Mouse (Mus musculus): ENCODE data around the gene Sec23a. TPM values are rescaled to one million over a fixed set of nuclear protein-coding genes. Genes with fewer than 3 reads are reported as not detected.
"Not testable (repeated sequence)": the region's sequence is repeated elsewhere in the genome, so short reads cannot be mapped to it uniquely, and the experiment has no call there.

Gene Sec23a
- polyA plus RNA-seq, 1 experiment from 2014 or later = 105 TPM

GRCm38 (mm10) chr12:59013234-59013633, 1.4 kb upstream of the Sec23a start, which contains the start of gene Gemin2:
Gene Gemin2, plus strand, starts transcription at chr12:59013393.
- Histone ChIP-seq H3K9ac (ENCODE audit: low read length) (peak within 1 kb of the TSS; percentile 71), H3K9me3 (ENCODE audit: control insufficient read depth, low read length) (no peaks in the 10 kb centered on the region), H3K4me2 (ENCODE audit: low read depth) (peak within 1 kb of the TSS; percentile 72), H3K36me3 (ENCODE audit: control insufficient read depth, insufficient read depth, low read length) (no peaks in the 10 kb centered on the region), H3K27me3 (ENCODE audit: control insufficient read depth, insufficient read depth, low read length) (no peaks in the 10 kb centered on the region), H3K27ac (ENCODE audit: low read depth, low read length) (peak within 1 kb of the TSS; percentile 54; the same call in 1 of the 2 replicates), H3K4me1 (ENCODE audit: control insufficient read depth, insufficient read depth, low read length) (peaks cover 4% of the 10 kb centered on the region; the same call in 1 of the 2 replicates), H3K4me3 (ENCODE audit: low read depth, low read length) (peak within 1 kb of the TSS; percentile 83)
- ATAC-seq (ENCODE audit: insufficient read depth, low FRiP score, low TSS enrichment) = peak; percentile 63
- DNase-seq (ENCODE audit: low spot score) = peak; percentile 92
- WGBS = under 1% methylated on average over 28 of the region's 28 CpGs

DNA sequence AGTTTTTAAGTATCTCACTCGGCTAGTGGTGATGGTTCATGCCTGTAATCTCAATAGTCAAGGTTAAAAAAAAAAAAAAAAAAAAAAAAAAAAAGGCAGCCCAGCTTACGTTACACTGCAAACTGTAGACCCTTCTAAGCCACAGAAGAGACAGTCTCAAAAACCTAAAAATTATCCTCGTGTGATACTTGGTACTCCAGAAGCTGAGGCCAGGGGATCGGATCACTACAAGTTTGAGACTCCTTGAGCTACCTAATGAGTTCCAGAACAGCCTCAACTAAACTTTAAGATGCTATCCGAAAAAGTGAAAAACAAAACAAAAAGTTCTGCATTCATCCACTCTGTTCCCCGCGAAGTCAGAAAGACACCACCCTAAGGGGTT, 884 bp upstream of the Sec23a start:
- no peaks in the 10 kb centered on the region for H3K9me3 ChIP-seq (ENCODE audit: control insufficient read depth, low read length)
- H3K9ac ChIP-seq (ENCODE audit: low read length) = peak overlapping the region; percentile 71
- H3K27ac ChIP-seq (ENCODE audit: low read depth, low read length) = 0 out of 2 replicates have a peak overlapping the region, but pooled peaks have one; percentile 29
- H3K4me2 ChIP-seq (ENCODE audit: low read depth) = peak overlapping the region; percentile 72
- DNase-seq (ENCODE audit: low spot score) = no peak
- H3K27me3 ChIP-seq (ENCODE audit: control insufficient read depth, insufficient read depth, low read length) = no peaks in the 10 kb centered on the region
- ATAC-seq (ENCODE audit: insufficient read depth, low FRiP score, low TSS enrichment) = no peak
- H3K4me3 ChIP-seq (ENCODE audit: low read depth, low read length) = peak overlapping the region; percentile 83
- no peaks in the 10 kb centered on the region for H3K36me3 ChIP-seq (ENCODE audit: control insufficient read depth, insufficient read depth, low read length)
- peaks cover 4% of the 10 kb centered on the region; the same call in 1 of the 2 replicates for H3K4me1 ChIP-seq (ENCODE audit: control insufficient read depth, insufficient read depth, low read length)
- 4% methylated on average over 7 of the region's 7 CpGs for WGBS

DNA sequence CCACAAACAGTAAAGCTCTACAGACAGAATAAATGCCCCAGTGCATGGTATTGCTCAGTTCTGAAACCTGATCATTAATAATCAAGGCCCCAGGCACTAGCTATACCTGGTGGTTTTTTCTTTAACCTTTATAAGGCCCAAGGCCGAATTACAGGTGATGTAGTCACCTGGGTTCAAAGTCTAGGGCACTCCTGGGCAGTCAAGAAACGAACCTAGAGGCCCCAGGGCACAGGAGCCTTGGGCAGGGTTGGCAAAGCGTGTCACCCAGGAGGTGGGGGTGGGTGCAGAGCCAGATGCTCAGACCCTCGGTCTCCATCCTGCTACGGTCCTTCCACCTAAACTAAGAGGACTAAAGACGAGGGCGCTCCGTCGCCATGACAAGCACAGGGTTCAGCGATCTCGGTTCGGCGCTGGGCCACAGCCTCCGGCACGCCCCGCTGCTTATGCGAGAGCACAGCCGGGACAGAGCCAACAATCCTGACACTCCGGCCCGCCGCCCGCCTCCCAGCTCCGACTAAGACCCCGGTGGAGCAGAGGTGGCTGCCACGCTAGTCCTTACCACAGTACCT, 458 bp downstream of the Sec23a start:
- H3K4me3 ChIP-seq (ENCODE audit: low read depth, low read length) = peak overlapping the region; percentile 83
- no peaks in the 10 kb centered on the region for H3K36me3 ChIP-seq (ENCODE audit: control insufficient read depth, insufficient read depth, low read length)
- H3K9ac ChIP-seq (ENCODE audit: low read length) = peak overlapping the region; percentile 86
- H3K4me2 ChIP-seq (ENCODE audit: low read depth) = peak overlapping the region; percentile 81
- H3K9me3 ChIP-seq (ENCODE audit: control insufficient read depth, low read length) = no peaks in the 10 kb centered on the region
- H3K4me1 ChIP-seq (ENCODE audit: control insufficient read depth, insufficient read depth, low read length) = peaks cover 4% of the 10 kb centered on the region; the same call in 1 of the 2 replicates
- DNase-seq (ENCODE audit: low spot score) (no peak), ATAC-seq (ENCODE audit: insufficient read depth, low FRiP score, low TSS enrichment) (no peak; the same call in 1 of the 2 replicates)
- under 1% methylated on average over 25 of the region's 25 CpGs for WGBS
- no peaks in the 10 kb centered on the region for H3K27me3 ChIP-seq (ENCODE audit: control insufficient read depth, insufficient read depth, low read length)
- peak overlapping the region; percentile 78 for H3K27ac ChIP-seq (ENCODE audit: low read depth, low read length)

GRCm38 (mm10) chr12:59010482-59010881, 1.3 kb downstream of the Sec23a start:
- Histone ChIP-seq H3K4me1 (ENCODE audit: control insufficient read depth, insufficient read depth, low read length) (peaks cover 4% of the 10 kb centered on the region; the same call in 1 of the 2 replicates), H3K36me3 (ENCODE audit: control insufficient read depth, insufficient read depth, low read length) (peaks cover 2% of the 10 kb centered on the region; the same call in 1 of the 2 replicates), H3K4me3 (ENCODE audit: low read depth, low read length) (no peak overlapping the region), H3K4me2 (ENCODE audit: low read depth) (peak overlapping the region; percentile 81; the same call in 1 of the 2 replicates), H3K27ac (ENCODE audit: low read depth, low read length) (no peak overlapping the region), H3K27me3 (ENCODE audit: control insufficient read depth, insufficient read depth, low read length) (no peaks in the 10 kb centered on the region), H3K9ac (ENCODE audit: low read length) (no peak overlapping the region), H3K9me3 (ENCODE audit: control insufficient read depth, low read length) (no peaks in the 10 kb centered on the region)
- no peak for ATAC-seq (ENCODE audit: insufficient read depth, low FRiP score, low TSS enrichment)
- 77% methylated on average over 2 of the region's 2 CpGs for WGBS
- no peak for DNase-seq (ENCODE audit: low spot score)

DNA sequence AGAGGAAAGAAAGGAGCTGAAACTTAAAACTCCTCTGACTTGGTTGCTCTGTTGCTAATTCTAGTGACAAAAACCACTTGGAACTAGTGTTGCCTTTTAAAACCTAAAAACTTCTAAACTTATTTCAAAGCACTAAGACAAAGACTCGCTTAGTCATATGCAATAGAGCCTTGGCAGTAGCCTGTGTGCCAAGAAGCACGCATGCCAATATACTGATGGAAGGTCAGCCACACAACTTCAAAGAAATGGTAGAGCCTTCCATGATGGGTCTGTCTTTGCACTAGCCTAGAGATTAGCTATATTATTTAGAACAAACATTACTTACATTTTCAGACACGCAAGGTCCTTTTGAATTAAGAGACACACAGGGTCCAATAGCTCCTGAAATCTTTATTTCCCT, 26.1 kb downstream of the Sec23a start:
- no peak overlapping the region for H3K4me2 ChIP-seq (ENCODE audit: low read depth)
- DNase-seq (ENCODE audit: low spot score) = no peak
- no peaks in the 10 kb centered on the region for H3K4me1 ChIP-seq (ENCODE audit: control insufficient read depth, insufficient read depth, low read length)
- H3K36me3 ChIP-seq (ENCODE audit: control insufficient read depth, insufficient read depth, low read length) = peaks cover 3% of the 10 kb centered on the region
- no peak overlapping the region for H3K9ac ChIP-seq (ENCODE audit: low read length)
- no peaks in the 10 kb centered on the region for H3K9me3 ChIP-seq (ENCODE audit: control insufficient read depth, low read length)
- no peaks in the 10 kb centered on the region for H3K27me3 ChIP-seq (ENCODE audit: control insufficient read depth, insufficient read depth, low read length)
- ATAC-seq (ENCODE audit: insufficient read depth, low FRiP score, low TSS enrichment) = no peak
- no peak overlapping the region for H3K4me3 ChIP-seq (ENCODE audit: low read depth, low read length)
- 98% methylated on average over 3 of the region's 3 CpGs for WGBS
- H3K27ac ChIP-seq (ENCODE audit: low read depth, low read length) = no peak overlapping the region

GRCm38 (mm10) chr12:58981178-58981661, 30.6 kb downstream of the Sec23a start:
- not testable (repeated sequence) for H3K4me1 ChIP-seq (ENCODE audit: control insufficient read depth, insufficient read depth, low read length); H3K27me3 ChIP-seq (ENCODE audit: control insufficient read depth, insufficient read depth, low read length); H3K9me3 ChIP-seq (ENCODE audit: control insufficient read depth, low read length); DNase-seq (ENCODE audit: low spot score); H3K4me2 ChIP-seq (ENCODE audit: low read depth); H3K4me3 ChIP-seq (ENCODE audit: low read depth, low read length); H3K27ac ChIP-seq (ENCODE audit: low read depth, low read length); ATAC-seq (ENCODE audit: insufficient read depth, low FRiP score, low TSS enrichment); H3K9ac ChIP-seq (ENCODE audit: low read length); H3K36me3 ChIP-seq (ENCODE audit: control insufficient read depth, insufficient read depth, low read length)
- WGBS = 75% methylated on average over 6 of the region's 6 CpGs

DNA sequence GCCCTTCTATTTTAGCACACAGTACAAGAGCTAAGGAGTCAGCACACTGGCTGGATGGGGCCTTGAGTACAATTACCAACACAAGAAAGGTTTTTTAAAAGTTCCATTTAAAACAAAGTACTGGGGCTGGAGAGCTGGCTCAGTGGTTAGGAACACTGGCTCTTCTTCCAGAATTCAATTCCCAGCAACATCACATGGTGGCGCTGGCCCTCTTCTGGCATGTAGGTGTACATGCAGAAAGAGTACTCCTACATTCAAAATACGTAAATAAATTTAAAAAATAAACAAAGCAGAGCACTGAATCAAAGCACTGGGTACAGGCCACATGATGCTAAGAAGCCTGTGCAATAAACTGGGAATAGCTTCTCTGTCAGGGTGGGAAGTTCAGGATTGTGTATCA, 34.9 kb downstream of the Sec23a start:
- no peak overlapping the region for H3K4me3 ChIP-seq (ENCODE audit: low read depth, low read length)
- no peaks in the 10 kb centered on the region; the same call in none of the 2 replicates for H3K36me3 ChIP-seq (ENCODE audit: control insufficient read depth, insufficient read depth, low read length)
- no peak overlapping the region for H3K4me2 ChIP-seq (ENCODE audit: low read depth)
- no peaks in the 10 kb centered on the region for H3K9me3 ChIP-seq (ENCODE audit: control insufficient read depth, low read length)
- H3K9ac ChIP-seq (ENCODE audit: low read length) = no peak overlapping the region
- DNase-seq (ENCODE audit: low spot score) = no peak
- no peak for ATAC-seq (ENCODE audit: insufficient read depth, low FRiP score, low TSS enrichment)
- no peaks in the 10 kb centered on the region for H3K4me1 ChIP-seq (ENCODE audit: control insufficient read depth, insufficient read depth, low read length)
- H3K27me3 ChIP-seq (ENCODE audit: control insufficient read depth, insufficient read depth, low read length) = no peaks in the 10 kb centered on the region
- no peak overlapping the region for H3K27ac ChIP-seq (ENCODE audit: low read depth, low read length)
- 79% methylated on average over 2 of the region's 2 CpGs for WGBS

GRCm38 (mm10) chr12:58964583-58964982, 47.2 kb downstream of the Sec23a start:
- ATAC-seq (ENCODE audit: insufficient read depth, low FRiP score, low TSS enrichment) = no peak
- WGBS = 77% methylated on average over 4 of the region's 4 CpGs
- H3K36me3 ChIP-seq (ENCODE audit: control insufficient read depth, insufficient read depth, low read length) = peaks cover 2% of the 10 kb centered on the region

DNA sequence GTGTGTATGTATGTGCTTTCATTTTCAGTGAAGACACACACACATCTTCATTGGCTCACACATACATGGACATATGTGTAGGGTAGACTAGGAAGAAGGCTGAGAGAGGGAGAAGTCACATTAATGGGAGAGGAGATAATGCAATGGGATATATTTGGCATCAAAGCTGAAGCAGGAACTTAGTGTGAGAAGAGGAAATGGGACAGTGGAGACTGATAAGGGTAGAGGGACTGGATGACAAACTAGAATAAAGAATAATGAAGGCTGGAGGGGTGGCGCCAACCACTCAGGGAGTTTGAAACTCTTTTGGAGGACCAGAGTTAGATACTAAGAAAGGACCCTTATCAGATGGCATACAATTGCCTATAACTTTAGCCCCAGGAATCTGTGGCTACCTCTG, 51.0 kb downstream of the Sec23a start:
- no peak overlapping the region for H3K4me3 ChIP-seq (ENCODE audit: low read depth, low read length)
- ATAC-seq (ENCODE audit: insufficient read depth, low FRiP score, low TSS enrichment) (no peak), DNase-seq (ENCODE audit: low spot score) (no peak)
- H3K36me3 ChIP-seq (ENCODE audit: control insufficient read depth, insufficient read depth, low read length) = peaks cover 2% of the 10 kb centered on the region
- no peak overlapping the region for H3K27ac ChIP-seq (ENCODE audit: low read depth, low read length)
- H3K4me2 ChIP-seq (ENCODE audit: low read depth) = no peak overlapping the region
- 100% methylated on average over 1 of the region's 1 CpGs for WGBS
- no peaks in the 10 kb centered on the region for H3K9me3 ChIP-seq (ENCODE audit: control insufficient read depth, low read length)
- no peak overlapping the region for H3K9ac ChIP-seq (ENCODE audit: low read length)
- H3K4me1 ChIP-seq (ENCODE audit: control insufficient read depth, insufficient read depth, low read length) = no peaks in the 10 kb centered on the region
- H3K27me3 ChIP-seq (ENCODE audit: control insufficient read depth, insufficient read depth, low read length) = no peaks in the 10 kb centered on the region

More at GRCm38 (mm10) chr12:58964583-58964982, 47.2 kb downstream of the Sec23a start:
- Histone ChIP-seq H3K9ac (ENCODE audit: low read length) (no peak overlapping the region), H3K4me1 (ENCODE audit: control insufficient read depth, insufficient read depth, low read length) (no peaks in the 10 kb centered on the region), H3K27ac (ENCODE audit: low read depth, low read length) (no peak overlapping the region), H3K27me3 (ENCODE audit: control insufficient read depth, insufficient read depth, low read length) (no peaks in the 10 kb centered on the region), H3K4me2 (ENCODE audit: low read depth) (no peak overlapping the region), H3K4me3 (ENCODE audit: low read depth, low read length) (no peak overlapping the region), H3K9me3 (ENCODE audit: control insufficient read depth, low read length) (no peaks in the 10 kb centered on the region)
- DNase-seq (ENCODE audit: low spot score) = peak; percentile 25

All from neural tube, embryonic 11.5 days (tissue).